In the genomic region with DNA sequence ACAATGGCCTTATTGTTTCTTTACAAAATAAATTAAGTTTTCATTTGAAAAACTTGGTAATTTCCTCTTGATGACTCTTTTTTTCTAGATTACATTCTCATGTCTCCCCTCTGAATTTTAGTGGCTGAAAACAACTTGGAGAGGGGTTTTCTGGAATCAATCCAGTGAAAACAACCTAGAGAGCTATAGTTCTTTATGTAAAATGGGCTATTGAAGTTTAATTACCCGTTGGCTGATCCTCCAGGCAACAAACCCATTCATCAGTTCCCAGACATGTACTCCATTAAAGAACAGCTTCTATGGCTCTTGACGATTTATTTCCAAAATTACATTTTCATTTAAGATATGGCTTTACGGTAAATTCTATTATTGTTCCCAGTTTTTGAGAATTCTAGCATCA, we compare ENCODE assay signal across 27 mouse cellular contexts.
DNase-seq lines count a peak whose midpoint lies in the region; ATAC-seq and TF ChIP-seq lines count a peak whose summit lies in the region.
"Had no signal": no experiment of that assay in that cellular context is flagged by ENCODE, and none has a peak within 500 bp of the region (broad histone marks: within the 10 kb centered on the region; RNA-seq: fewer than 3 reads in every experiment).

No protein-coding gene starts in this region.

- no peak overlapping the region for H3K9ac ChIP-seq in forebrain, embryonic 13.5 days
- H3K9ac ChIP-seq in forebrain, postnatal 0 days, result no peak overlapping the region
- no peak overlapping the region for H3K9ac ChIP-seq in limb, embryonic 14.5 days (ENCODE audit: low read depth, low read length, severe bottlenecking)
- H3K9ac ChIP-seq: embryonic facial prominence, embryonic 12.5 days; embryonic facial prominence, embryonic 15.5 days; heart, embryonic 13.5 days; hindbrain, embryonic 14.5 days had no signal

- intact Hi-C loops in gastrocnemius, postnatal 36 days (cut with DNase I), result no loop called here

- no peaks in the 10 kb centered on the region for H3K36me3 ChIP-seq in forebrain, embryonic 13.5 days (ENCODE audit: poor library complexity, severe bottlenecking)
- no peaks in the 10 kb centered on the region for H3K36me3 ChIP-seq in forebrain, postnatal 0 days (ENCODE audit: insufficient read depth)
- H3K36me3 ChIP-seq in limb, embryonic 14.5 days (ENCODE audit: control insufficient read depth, insufficient read depth, low read length), result no peaks in the 10 kb centered on the region
- H3K36me3 ChIP-seq in limb, embryonic 10.5 days, result no peaks in the 10 kb centered on the region
- H3K36me3 ChIP-seq: embryonic facial prominence, embryonic 12.5 days; embryonic facial prominence, embryonic 15.5 days; G1E; heart, embryonic 10.5 days; heart, embryonic 13.5 days had no signal

- no peak for TF ChIP-seq POLR2A in limb, embryonic 14.5 days (IDR thresholded peaks at IDR 0.05; ENCODE audit: borderline replicate concordance, extremely low read depth, insufficient read depth, insufficient read length)
- no peak for TF ChIP-seq POLR2A in brain, embryonic 14.5 days (IDR thresholded peaks at IDR 0.05; ENCODE audit: borderline replicate concordance, extremely low read depth, insufficient read depth, insufficient read length, poor library complexity, severe bottlenecking)

- no peak overlapping the region for H3K4me3 ChIP-seq in forebrain, embryonic 13.5 days
- H3K4me3 ChIP-seq in forebrain, postnatal 0 days (ENCODE audit: low read depth, low read length), result no peak overlapping the region
- H3K4me3 ChIP-seq in limb, embryonic 14.5 days (replicated peaks; ENCODE audit: low read length), result no peak overlapping the region
- H3K4me3 ChIP-seq in limb, embryonic 10.5 days, result no peak overlapping the region
- H3K4me3 ChIP-seq: embryonic facial prominence, embryonic 12.5 days; embryonic facial prominence, embryonic 15.5 days; heart, adult 2 months; heart, embryonic 10.5 days; heart, embryonic 13.5 days had no signal

- H3K4me2 ChIP-seq in forebrain, embryonic 13.5 days, result no peak overlapping the region
- no peak overlapping the region for H3K4me2 ChIP-seq in forebrain, postnatal 0 days (ENCODE audit: low read depth)
- H3K4me2 ChIP-seq in limb, embryonic 14.5 days (replicated peaks; ENCODE audit: low read depth, low read length, severe bottlenecking), result no peak overlapping the region
- H3K4me2 ChIP-seq: embryonic facial prominence, embryonic 12.5 days; embryonic facial prominence, embryonic 15.5 days; heart, embryonic 13.5 days; hindbrain, embryonic 14.5 days had no signal

- 19% methylated on average over 3 of the region's 3 CpGs for WGBS in forebrain, embryonic 13.5 days
- 21% methylated on average over 3 of the region's 3 CpGs for WGBS in forebrain, postnatal 0 days
- 52% methylated on average over 3 of the region's 3 CpGs for whole genome bisulfite sequencing in limb, embryonic 14.5 days
- 74% methylated on average over 3 of the region's 3 CpGs for WGBS in limb, embryonic 10.5 days

- no peaks in the 10 kb centered on the region for H3K4me1 ChIP-seq in forebrain, embryonic 13.5 days
- H3K4me1 ChIP-seq in forebrain, postnatal 0 days (ENCODE audit: insufficient read depth), result no peaks in the 10 kb centered on the region
- no peaks in the 10 kb centered on the region for H3K4me1 ChIP-seq in limb, embryonic 14.5 days (ENCODE audit: control insufficient read depth, insufficient read depth, low read length)
- no peaks in the 10 kb centered on the region for H3K4me1 ChIP-seq in limb, embryonic 10.5 days
- H3K4me1 ChIP-seq: embryonic facial prominence, embryonic 12.5 days; embryonic facial prominence, embryonic 15.5 days; heart, embryonic 10.5 days; heart, embryonic 13.5 days had no signal

- no peak for TF ChIP-seq CTCF in forebrain, postnatal 0 days (IDR thresholded peaks at IDR 0.05; ENCODE audit: low read depth)
- TF ChIP-seq CTCF in brain, embryonic 14.5 days (IDR thresholded peaks at IDR 0.05; ENCODE audit: borderline replicate concordance, extremely low read depth, insufficient read depth, insufficient read length), result no peak

- no peaks in the 10 kb centered on the region for H3K27me3 ChIP-seq in forebrain, embryonic 13.5 days
- no peaks in the 10 kb centered on the region for H3K27me3 ChIP-seq in forebrain, postnatal 0 days (ENCODE audit: insufficient read depth, low read length)
- no peaks in the 10 kb centered on the region for H3K27me3 ChIP-seq in limb, embryonic 14.5 days (ENCODE audit: control insufficient read depth, insufficient read depth, low read length)
- no peaks in the 10 kb centered on the region for H3K27me3 ChIP-seq in limb, embryonic 10.5 days (ENCODE audit: low read depth, poor library complexity, severe bottlenecking)
- H3K27me3 ChIP-seq: CH12.LX; embryonic facial prominence, embryonic 12.5 days; embryonic facial prominence, embryonic 15.5 days; heart, embryonic 13.5 days; Patski had no signal

- H3K9me3 ChIP-seq in forebrain, embryonic 13.5 days (replicated peaks), result no peaks in the 10 kb centered on the region
- no peaks in the 10 kb centered on the region for H3K9me3 ChIP-seq in forebrain, postnatal 0 days (ENCODE audit: low read length)
- no peaks in the 10 kb centered on the region for H3K9me3 ChIP-seq in limb, embryonic 14.5 days (ENCODE audit: control insufficient read depth, low read length)
- no peaks in the 10 kb centered on the region for H3K9me3 ChIP-seq in limb, embryonic 10.5 days (replicated peaks)
- H3K9me3 ChIP-seq: embryonic facial prominence, embryonic 12.5 days; embryonic facial prominence, embryonic 15.5 days; G1E; heart, embryonic 10.5 days; heart, embryonic 13.5 days had no signal

- H3K27ac ChIP-seq in forebrain, embryonic 13.5 days, result no peak overlapping the region
- H3K27ac ChIP-seq in forebrain, postnatal 0 days (ENCODE audit: low read depth, low read length), result no peak overlapping the region
- H3K27ac ChIP-seq in limb, embryonic 14.5 days (replicated peaks; ENCODE audit: low read depth, low read length), result no peak overlapping the region
- H3K27ac ChIP-seq in limb, embryonic 10.5 days, result no peak overlapping the region
- H3K27ac ChIP-seq: embryonic facial prominence, embryonic 12.5 days; embryonic facial prominence, embryonic 15.5 days; heart, adult 2 months; heart, embryonic 10.5 days; heart, embryonic 13.5 days; hindbrain, embryonic 14.5 days; hindbrain, postnatal 0 days had no signal

- peak; percentile 38; the same call in 1 of the 2 replicates for ATAC-seq in forebrain, embryonic 13.5 days
- no peak for ATAC-seq in forebrain, postnatal 0 days
- no peak for ATAC-seq in limb, embryonic 14.5 days (ENCODE audit: low FRiP score, low read depth)
- ATAC-seq: hindbrain, postnatal 0 days; inflammation-experienced regulatory T-cells, adult 6 months; intestine, embryonic 16.5 days; Patski had no signal

- DNase-seq in forebrain, postnatal 0 days, result no peak
- DNase-seq in limb, embryonic 14.5 days (ENCODE audit: low spot score), result peak; percentile 7
- no peak for DNase-seq in limb, embryonic 10.5 days (ENCODE audit: low spot score)
- peak; percentile 83 for DNase-seq in brain, embryonic 14.5 days (ENCODE audit: low read depth)
- no peak for DNase-seq in gastrocnemius, postnatal 36 days
- DNase-seq: adrenal gland, postnatal 10 days; B cell, adult 2 months; cerebellum, adult 11-12 months; cerebellum, adult 8-10 months; cerebellum, postnatal 10 days; cerebellum, postnatal 36 days; gastrocnemius, postnatal 25 days; heart, adult 2 months; heart, postnatal 14 days; heart, postnatal 4 days had no signal

Comparison
In these comparisons a context has a peak if more than half of its experiments do, and no peak if none do; other contexts are left out.
1. DNase-seq: peak in limb, embryonic 14.5 days (single experiment) and brain, embryonic 14.5 days (single experiment); none in forebrain, postnatal 0 days (single experiment), limb, embryonic 10.5 days (single experiment) and gastrocnemius, postnatal 36 days (0 of 2).